Mouse (Mus musculus): ENCODE measurements around the gene Mrgpra4.

The Mrgpra4 gene

DNA sequence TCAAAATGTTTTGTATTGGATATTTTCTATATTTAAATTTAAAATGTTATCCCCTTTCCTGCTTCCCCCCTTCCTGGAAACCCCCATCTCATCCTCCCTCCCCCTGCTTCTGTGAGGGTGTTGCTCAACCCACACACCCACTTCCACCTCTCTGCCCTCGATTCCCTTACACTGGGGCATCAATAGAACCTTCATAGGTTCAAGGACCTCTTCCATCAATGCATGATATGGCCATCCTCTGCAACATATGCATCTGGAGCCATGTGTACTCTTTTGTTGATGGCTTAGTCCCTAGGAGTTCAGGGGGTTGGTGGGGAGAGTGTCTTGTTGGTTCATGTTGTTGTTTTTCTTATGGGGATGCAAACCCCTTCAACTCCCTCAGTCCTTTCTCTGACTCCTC is at the start of gene Mrgpra4:
Gene Mrgpra4, minus strand, starts transcription at position 101 of the 400 bp plus-strand sequence.
- ATAC-seq (ENCODE audit: insufficient number of reproducible peaks, low FRiP score, low TSS enrichment): no peak

DNA sequence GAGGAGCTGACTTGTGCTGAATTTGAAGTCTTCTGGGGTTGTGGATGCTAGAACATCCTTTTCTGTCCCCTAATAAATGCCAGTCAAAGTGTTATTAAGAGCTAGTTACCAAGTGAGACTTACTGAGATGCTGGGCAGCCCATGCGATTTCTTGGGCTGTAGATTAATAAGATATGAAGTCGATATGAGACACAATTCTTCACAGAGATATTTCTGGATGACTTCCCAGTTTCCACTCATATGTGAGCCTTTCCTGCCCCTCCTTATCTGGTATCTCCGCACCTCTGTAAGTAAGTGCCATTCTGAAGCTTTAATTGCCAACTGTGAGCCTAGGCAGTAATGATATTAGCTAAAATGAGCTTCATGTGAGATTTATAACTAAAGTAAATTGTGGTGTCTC is 45.6 kb upstream of the Mrgpra4 start, which contains the start of gene Mrgprx1:
Gene Mrgprx1, minus strand, starts transcription at position 101 of the 400 bp plus-strand sequence.
- ATAC-seq (ENCODE audit: insufficient number of reproducible peaks, low FRiP score, low TSS enrichment): no peak

DNA sequence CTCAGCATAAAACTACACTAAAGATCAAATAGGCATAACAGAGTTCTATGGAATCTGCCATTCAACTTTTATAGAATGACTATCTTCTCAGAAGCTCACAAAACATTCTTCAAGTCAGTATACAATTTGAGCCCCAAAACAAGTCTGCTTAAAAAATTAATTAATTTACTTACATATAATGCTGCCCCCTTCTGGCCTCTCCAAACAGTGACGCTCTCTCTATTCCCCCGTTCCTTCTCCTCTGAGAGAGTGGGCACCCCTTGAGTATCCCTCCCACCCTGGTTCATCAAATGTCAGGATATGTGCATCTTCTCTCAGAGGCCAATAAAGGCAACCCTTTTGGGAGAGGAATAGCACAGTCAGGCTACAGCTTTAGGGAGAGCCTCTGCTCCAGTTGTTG is 36.0 kb upstream of the Mrgpra4 start:
- no peak for ATAC-seq (ENCODE audit: insufficient number of reproducible peaks, low FRiP score, low TSS enrichment)

DNA sequence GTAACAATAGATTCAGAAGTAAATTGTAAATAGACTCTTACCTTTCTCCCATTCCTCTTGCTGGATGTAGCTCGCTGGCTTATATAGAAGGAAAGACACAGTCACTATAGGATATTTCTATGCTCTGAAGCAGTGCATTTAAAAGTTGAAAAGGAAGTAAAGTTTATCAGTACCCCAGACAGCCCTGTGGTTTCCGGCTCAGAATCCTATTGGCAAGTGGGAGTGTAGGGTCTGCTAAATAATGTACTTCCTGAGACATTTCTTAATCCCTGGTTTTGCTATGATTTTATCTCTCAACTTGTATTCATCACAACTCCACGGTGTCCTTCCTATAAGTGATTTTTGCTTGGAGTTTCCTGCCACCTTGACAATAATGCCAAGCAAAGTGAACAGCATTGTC is 13.8 kb upstream of the Mrgpra4 start:
- ATAC-seq (ENCODE audit: insufficient number of reproducible peaks, low FRiP score, low TSS enrichment): no peak

DNA sequence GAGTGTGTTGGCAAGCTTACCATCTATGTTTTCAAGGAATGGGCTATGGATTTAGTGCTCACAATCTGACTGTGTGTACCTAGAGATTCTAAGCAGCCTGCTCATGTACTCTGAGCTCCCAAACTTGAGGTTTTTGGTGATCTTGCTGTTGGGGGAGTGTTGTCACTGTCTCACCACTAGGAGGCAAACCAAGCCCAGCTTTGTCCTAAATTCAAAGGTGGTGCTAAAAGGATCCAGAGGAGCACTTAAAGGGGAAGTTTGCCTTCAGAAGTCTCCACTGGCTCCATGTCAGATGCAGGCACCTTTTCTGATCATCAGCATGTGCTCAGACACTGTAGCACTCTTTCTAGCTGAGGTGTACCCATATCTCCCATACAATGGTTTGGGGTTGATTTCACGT is 4.9 kb upstream of the Mrgpra4 start:
- ATAC-seq (ENCODE audit: insufficient number of reproducible peaks, low FRiP score, low TSS enrichment): no peak

Measured in cerebellum, adult (tissue).